Mouse (Mus musculus) stomach, postnatal 0 days (tissue): ENCODE measurements around the gene Dscam. TPM values are rescaled to one million over a fixed set of nuclear protein-coding genes. Genes with fewer than 3 reads are reported as not detected.

Experiments
- ATAC-seq: fragments of 200-750 bp; cut with Nextera tagmentation; 2 replicates; pipeline ENCODE4 v1.8.0; 2017; ENCODE audit not compliant: low FRiP score, low TSS enrichment
- DNase-seq: peaks from one replicate; pipeline ENCODE4 v3.0.0-alpha.2; 2016; ENCODE audit warnings: low spot score
- H3K27ac ChIP-seq: fragments of 300-500 bp; sonication (generic); replicated peaks from 2 replicates; pipeline ENCODE4 v1.5.1; 2014; ENCODE audit warnings: mild to moderate bottlenecking, control low read depth
- H3K27me3 ChIP-seq: fragments of 300-500 bp; sonication (generic); 2 replicates; pipeline ENCODE4 v1.6.1; 2014; ENCODE audit warnings: low read length; ENCODE audit not compliant: control insufficient read depth, insufficient read depth
- H3K36me3 ChIP-seq: fragments of 300-500 bp; sonication (generic); 2 replicates; pipeline ENCODE4 v1.6.1; 2014; ENCODE audit warnings: low read length, mixed read lengths; ENCODE audit not compliant: control insufficient read depth, insufficient read depth
- H3K4me1 ChIP-seq: fragments of 300-500 bp; sonication (generic); replicated peaks from 2 replicates; pipeline ENCODE4 v1.6.1; 2014; ENCODE audit warnings: antibody characterized with exemption; ENCODE audit not compliant: control insufficient read depth, insufficient read depth
- H3K4me2 ChIP-seq: fragments of 300-500 bp; sonication (generic); replicated peaks from 2 replicates; pipeline ENCODE4 v1.6.1; 2014; ENCODE audit warnings: low read depth, mild to moderate bottlenecking, control low read depth, moderate library complexity
- H3K4me3 ChIP-seq: fragments of 300-500 bp; sonication (generic); 2 replicates; pipeline ENCODE4 v1.5.1; 2014; ENCODE audit warnings: low read depth, low read length, control low read depth
- H3K9ac ChIP-seq: fragments of 300-500 bp; sonication (generic); 2 replicates; pipeline ENCODE4 v1.6.1; 2014; ENCODE audit warnings: mild to moderate bottlenecking, low read length, control low read depth, mixed read lengths
- H3K9me3 ChIP-seq: fragments of 300-500 bp; sonication (generic); 2 replicates; pipeline ENCODE4 v1.6.1; 2016; ENCODE audit warnings: low read length; ENCODE audit not compliant: control insufficient read depth
- CTCF ChIP-seq: IDR thresholded peaks from 2 replicates; pipeline ENCODE4 v1.5.1; 2016; ENCODE audit warnings: antibody characterized with exemption, low read depth, mild to moderate bottlenecking, moderate library complexity
- EP300 ChIP-seq: optimal IDR thresholded peaks from 2 replicates; pipeline ENCODE3; 2016; ENCODE audit warnings: antibody characterized with exemption
- WGBS: fragments of 180-500 bp; shearing (Covaris S2); extraction: QIAGEN DNeasy Blood & Tissue Kit; methylation state at CpG from one replicate; pipeline ENCODE4 v1.1.7; 2014; 5-methylcytosine and 5-hydroxymethylcytosine counted together
- polyA plus RNA-seq: library from polyadenylated mRNA; unstranded; fragments of >200 nt; fragmentation: Nextera tagmentation; extraction: Ambion mirVana; gene quantifications from 2 replicates; pipeline ENCODE4 v1.2.1, GENCODE M21; 2015

Gene Dscam
- polyA plus RNA-seq, 1 experiment from 2014 or later = 0.13 TPM

DNA sequence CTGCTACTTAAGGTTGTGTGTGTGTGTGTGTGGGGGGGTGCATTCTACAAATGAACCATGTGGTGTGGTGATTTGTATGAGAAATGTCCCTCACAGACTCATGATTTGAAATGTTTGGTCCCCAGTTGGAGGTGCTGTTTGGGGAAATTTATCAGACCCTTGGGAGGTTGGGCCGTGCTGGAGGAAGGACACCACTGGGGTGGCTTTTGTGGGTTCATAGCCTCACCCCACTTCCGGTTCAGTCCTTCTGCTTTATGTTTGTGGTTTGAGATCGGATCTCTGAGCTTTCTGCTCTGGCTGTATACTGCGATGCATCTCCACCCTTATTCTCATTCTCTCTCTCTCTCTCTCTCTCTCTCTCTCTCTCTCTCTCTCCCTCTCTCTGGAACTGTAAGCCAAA lies 516.5 kb downstream of the Dscam start:
- H3K36me3 ChIP-seq = no peaks in the 10 kb centered on the region
- no peak for ATAC-seq
- TF ChIP-seq CTCF = no peak
- no peak for TF ChIP-seq EP300

GRCm38 (mm10) chr16:96651444-96651843 lies 519.1 kb downstream of the Dscam start:
- H3K4me2 ChIP-seq = no peak overlapping the region
- WGBS = 80% methylated on average over 3 of the region's 3 CpGs
- no peak overlapping the region for H3K4me3 ChIP-seq
- DNase-seq = no peak
- H3K9ac ChIP-seq = no peak overlapping the region
- no peaks in the 10 kb centered on the region for H3K9me3 ChIP-seq
- ATAC-seq = no peak
- H3K27me3 ChIP-seq = no peaks in the 10 kb centered on the region
- H3K27ac ChIP-seq = no peak overlapping the region
- no peak for TF ChIP-seq EP300
- TF ChIP-seq CTCF = no peak
- H3K4me1 ChIP-seq = no peaks in the 10 kb centered on the region
- no peaks in the 10 kb centered on the region for H3K36me3 ChIP-seq

More for the DNA sequence above, 516.5 kb downstream of the Dscam start:
- 79% methylated on average over 4 of the region's 4 CpGs for WGBS
- no peak for DNase-seq
- H3K9ac ChIP-seq = no peak overlapping the region
- no peak overlapping the region for H3K4me3 ChIP-seq
- H3K27me3 ChIP-seq = no peaks in the 10 kb centered on the region
- no peak overlapping the region for H3K27ac ChIP-seq
- H3K4me1 ChIP-seq = no peaks in the 10 kb centered on the region
- no peak overlapping the region for H3K4me2 ChIP-seq
- H3K9me3 ChIP-seq = no peaks in the 10 kb centered on the region

DNA sequence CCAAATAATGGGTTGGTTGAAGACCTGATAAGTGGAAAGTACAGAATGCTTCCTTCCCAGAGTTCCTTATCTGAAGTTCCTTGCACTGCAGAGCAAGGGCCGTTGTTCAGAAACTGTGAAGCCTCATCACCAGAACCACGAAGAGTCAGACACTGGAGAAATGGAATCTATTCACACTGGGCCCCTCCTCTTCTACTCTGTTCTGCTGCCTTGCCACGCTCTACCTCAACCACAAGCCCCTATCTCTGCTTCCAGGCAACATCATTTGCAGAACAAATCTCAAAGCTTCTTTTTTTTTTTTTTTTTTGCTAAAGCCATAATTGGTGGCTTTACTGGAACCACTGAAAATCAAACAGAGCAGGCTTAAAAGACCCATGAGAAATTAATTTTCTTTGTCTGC lies 530.5 kb downstream of the Dscam start:
- Histone ChIP-seq H3K36me3 (no peaks in the 10 kb centered on the region), H3K4me1 (no peaks in the 10 kb centered on the region), H3K9me3 (no peaks in the 10 kb centered on the region), H3K4me3 (no peak overlapping the region), H3K27ac (no peak overlapping the region), H3K27me3 (no peaks in the 10 kb centered on the region), H3K9ac (no peak overlapping the region), H3K4me2 (no peak overlapping the region)
- ATAC-seq (no peak), DNase-seq (no peak)
- 70% methylated on average over 3 of the region's 3 CpGs for WGBS
- no peak for TF ChIP-seq CTCF
- no peak for TF ChIP-seq EP300

- H3K4me1 ChIP-seq = no peaks in the 10 kb centered on the region
- WGBS = 44% methylated on average over 2 of the region's 2 CpGs
- no peak for ATAC-seq
Measured at GRCm38 (mm10) chr16:96635916-96636315, 534.6 kb downstream of the Dscam start.

DNA sequence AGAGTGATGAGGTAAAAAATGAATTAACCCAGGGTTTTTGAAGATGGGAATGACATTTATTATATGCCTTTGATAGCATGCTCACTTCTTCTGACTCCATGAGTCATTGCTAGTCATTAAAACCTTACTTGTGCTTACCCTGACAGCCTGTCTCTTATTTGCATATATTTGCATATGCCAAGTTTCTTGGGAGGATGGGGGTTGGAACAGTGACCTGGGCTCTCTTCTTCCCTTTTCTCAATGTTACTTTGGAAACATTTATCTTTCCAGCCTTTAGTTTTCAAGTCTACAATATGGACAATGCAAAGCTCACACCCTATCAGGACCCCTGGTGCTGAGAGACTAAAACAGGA lies 535.8 kb downstream of the Dscam start:
- DNase-seq = no peak
- no peaks in the 10 kb centered on the region for H3K36me3 ChIP-seq
- H3K27me3 ChIP-seq = no peaks in the 10 kb centered on the region
- no peaks in the 10 kb centered on the region for H3K9me3 ChIP-seq
- TF ChIP-seq CTCF (no peak), EP300 (no peak)
- no peak overlapping the region for H3K27ac ChIP-seq
- no peak overlapping the region for H3K4me3 ChIP-seq
- no peak for ATAC-seq
- no peak overlapping the region for H3K4me2 ChIP-seq
- no peak overlapping the region for H3K9ac ChIP-seq
- H3K4me1 ChIP-seq = no peaks in the 10 kb centered on the region

More at GRCm38 (mm10) chr16:96635916-96636315, 534.6 kb downstream of the Dscam start:
- no peak for DNase-seq
- Histone ChIP-seq H3K4me2 (no peak overlapping the region), H3K9me3 (no peaks in the 10 kb centered on the region), H3K27ac (no peak overlapping the region), H3K9ac (no peak overlapping the region), H3K4me3 (no peak overlapping the region), H3K36me3 (no peaks in the 10 kb centered on the region), H3K27me3 (no peaks in the 10 kb centered on the region)
- no peak for TF ChIP-seq EP300

DNA sequence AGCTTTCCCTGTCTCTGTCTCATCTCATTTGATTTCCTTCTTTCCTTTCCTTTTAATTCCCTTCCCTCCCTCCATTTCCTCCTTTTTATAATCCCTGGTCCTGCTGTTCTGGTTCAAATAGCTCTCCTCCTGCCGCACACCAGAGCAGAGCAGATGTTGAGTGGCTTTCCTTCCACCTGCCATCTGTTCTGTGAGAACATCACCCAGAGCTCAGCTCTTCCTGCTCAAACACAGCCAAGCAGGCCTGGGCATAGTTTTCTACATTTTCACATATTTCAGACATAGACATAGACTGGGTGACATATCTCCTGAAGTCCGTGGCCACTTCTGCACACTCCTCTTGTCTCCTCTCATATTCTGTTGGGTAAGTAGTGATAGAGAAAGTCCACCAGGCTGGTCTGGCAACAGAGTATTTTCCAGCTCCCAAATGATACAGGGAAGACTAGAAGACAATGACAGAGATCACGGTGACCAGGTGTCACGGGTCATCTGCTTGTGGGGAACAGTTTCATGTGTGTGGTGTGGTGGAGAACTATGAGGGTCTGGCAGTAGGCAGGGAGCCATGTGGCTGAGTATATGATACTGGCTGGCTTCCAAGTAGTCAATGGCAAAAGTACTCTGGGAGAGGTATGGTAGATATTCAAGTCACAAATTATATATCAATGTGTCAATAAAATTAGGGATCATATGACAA lies 536.3 kb downstream of the Dscam start:
- Histone ChIP-seq H3K9ac (no peak overlapping the region), H3K4me1 (no peaks in the 10 kb centered on the region), H3K4me2 (no peak overlapping the region), H3K9me3 (no peaks in the 10 kb centered on the region), H3K4me3 (no peak overlapping the region), H3K36me3 (no peaks in the 10 kb centered on the region), H3K27me3 (no peaks in the 10 kb centered on the region), H3K27ac (no peak overlapping the region)
- no peak for TF ChIP-seq EP300
- TF ChIP-seq CTCF = no peak
- no peak for DNase-seq
- WGBS = 86% methylated on average over 4 of the region's 4 CpGs
- ATAC-seq = no peak
